Mouse (Mus musculus): ENCODE measurements at regions not wholly inside any gene's neighbourhood (a gene's known extent, or its start where the extent isn't known, plus 50 kb on each side); places are given as distances from the start of the nearest gene placed in this dataset.

GRCm38 (mm10) chr3:38220934-38221833 lies 263.5 kb downstream of the Ankrd50 start:
- DNase-seq (ENCODE audit: low read depth): peak; percentile 84

- DNase-seq (ENCODE audit: low read depth): no peak
Measured at GRCm38 (mm10) chr3:38209081-38209480, 275.6 kb downstream of the Ankrd50 start.

- no peak for DNase-seq (ENCODE audit: low read depth)
Measured at GRCm38 (mm10) chr3:38207867-38208266, 276.8 kb downstream of the Ankrd50 start.

- peak; percentile 71 for DNase-seq (ENCODE audit: low read depth)
Measured at GRCm38 (mm10) chr3:38201861-38202656, 282.6 kb downstream of the Ankrd50 start.

- DNase-seq (ENCODE audit: low read depth): no peak
Measured at GRCm38 (mm10) chr3:38194001-38194400, 290.6 kb downstream of the Ankrd50 start.

GRCm38 (mm10) chr3:38187406-38187896 lies 297.2 kb downstream of the Ankrd50 start:
- no peak for DNase-seq (ENCODE audit: low read depth)

GRCm38 (mm10) chr3:38186503-38186902 lies 298.1 kb downstream of the Ankrd50 start:
- no peak for DNase-seq (ENCODE audit: low read depth)

GRCm38 (mm10) chr3:38178295-38178694 lies 306.3 kb downstream of the Ankrd50 start:
- no peak for DNase-seq (ENCODE audit: low read depth)

- no peak for DNase-seq (ENCODE audit: low read depth)
Measured at GRCm38 (mm10) chr3:38175946-38176345, 308.7 kb downstream of the Ankrd50 start.

GRCm38 (mm10) chr3:38174735-38175280 lies 309.8 kb downstream of the Ankrd50 start:
- DNase-seq (ENCODE audit: low read depth): no peak

GRCm38 (mm10) chr3:38152408-38152807 lies 332.2 kb downstream of the Ankrd50 start:
- DNase-seq (ENCODE audit: low read depth): no peak

GRCm38 (mm10) chr3:38151821-38152220 lies 332.8 kb downstream of the Ankrd50 start:
- DNase-seq (ENCODE audit: low read depth): no peak

- DNase-seq (ENCODE audit: low read depth): no peak
Measured at GRCm38 (mm10) chr3:38146663-38147062, 338.0 kb downstream of the Ankrd50 start.

GRCm38 (mm10) chr3:38145444-38145843 lies 339.2 kb downstream of the Ankrd50 start:
- no peak for DNase-seq (ENCODE audit: low read depth)

- no peak for DNase-seq (ENCODE audit: low read depth)
Measured at GRCm38 (mm10) chr3:38144650-38145049, 340.0 kb downstream of the Ankrd50 start.

- no peak for DNase-seq (ENCODE audit: low read depth)
Measured at GRCm38 (mm10) chr3:38143147-38143883, 341.3 kb downstream of the Ankrd50 start.

GRCm38 (mm10) chr3:38139387-38139786 lies 345.3 kb downstream of the Ankrd50 start:
- no peak for DNase-seq (ENCODE audit: low read depth)

- DNase-seq (ENCODE audit: low read depth): no peak
Measured at GRCm38 (mm10) chr3:38138014-38138413, 346.6 kb downstream of the Ankrd50 start.

- DNase-seq (ENCODE audit: low read depth): no peak
Measured at GRCm38 (mm10) chr3:38135808-38136214, 348.8 kb downstream of the Ankrd50 start.

- no peak for DNase-seq (ENCODE audit: low read depth)
Measured at GRCm38 (mm10) chr3:38134425-38134824, 350.2 kb downstream of the Ankrd50 start.

- no peak for DNase-seq (ENCODE audit: low read depth)
Measured at GRCm38 (mm10) chr3:38131887-38132220, 352.8 kb downstream of the Ankrd50 start.
